Mouse (Mus musculus): ENCODE results near the gene Slc44a1. TPM values are rescaled to one million over a fixed set of nuclear protein-coding genes. Genes with fewer than 3 reads are reported as not detected.

The Slc44a1 gene
- polyA plus RNA-seq, 1 experiment, result 0.07 TPM

GRCm38 (mm10) chr4:53535795-53536194, 95.6 kb downstream of the Slc44a1 start:
- TF ChIP-seq TAL1 (IDR thresholded peaks at IDR 0.05; ENCODE audit: low read length) (no peak), GATA1 (IDR thresholded peaks at IDR 0.05; ENCODE audit: low read length) (no peak)
- no peak overlapping the region for H3K4me3 ChIP-seq (replicated peaks)
- no peaks in the 10 kb centered on the region for H3K4me1 ChIP-seq (ENCODE audit: control insufficient read depth)
- H3K27me3 ChIP-seq (ENCODE audit: control insufficient read depth), result no peaks in the 10 kb centered on the region
- no peaks in the 10 kb centered on the region for H3K36me3 ChIP-seq (ENCODE audit: control insufficient read depth)
- H3K9me3 ChIP-seq (ENCODE audit: control insufficient read depth, low read length), result no peaks in the 10 kb centered on the region

GRCm38 (mm10) chr4:53537101-53537500, 96.9 kb downstream of the Slc44a1 start:
- H3K4me1 ChIP-seq (ENCODE audit: control insufficient read depth), result no peaks in the 10 kb centered on the region
- no peaks in the 10 kb centered on the region for H3K27me3 ChIP-seq (ENCODE audit: control insufficient read depth)
- H3K36me3 ChIP-seq (ENCODE audit: control insufficient read depth), result no peaks in the 10 kb centered on the region
- no peaks in the 10 kb centered on the region for H3K9me3 ChIP-seq (ENCODE audit: control insufficient read depth, low read length)
- no peak overlapping the region for H3K4me3 ChIP-seq (replicated peaks)
- TF ChIP-seq TAL1 (IDR thresholded peaks at IDR 0.05; ENCODE audit: low read length), result no peak
- TF ChIP-seq GATA1 (IDR thresholded peaks at IDR 0.05; ENCODE audit: low read length), result no peak

- no peak for TF ChIP-seq GATA1 (IDR thresholded peaks at IDR 0.05; ENCODE audit: low read length)
- TF ChIP-seq TAL1 (IDR thresholded peaks at IDR 0.05; ENCODE audit: low read length), result no peak
- H3K4me1 ChIP-seq (ENCODE audit: control insufficient read depth), result no peaks in the 10 kb centered on the region
- no peak overlapping the region for H3K4me3 ChIP-seq (replicated peaks)
- no peaks in the 10 kb centered on the region for H3K9me3 ChIP-seq (ENCODE audit: control insufficient read depth, low read length)
- no peaks in the 10 kb centered on the region for H3K27me3 ChIP-seq (ENCODE audit: control insufficient read depth)
- H3K36me3 ChIP-seq (ENCODE audit: control insufficient read depth), result no peaks in the 10 kb centered on the region
Measured at GRCm38 (mm10) chr4:53537539-53537938, 97.3 kb downstream of the Slc44a1 start.

- H3K9me3 ChIP-seq (ENCODE audit: control insufficient read depth, low read length), result no peaks in the 10 kb centered on the region
- H3K4me3 ChIP-seq (replicated peaks), result no peak overlapping the region
- no peaks in the 10 kb centered on the region for H3K4me1 ChIP-seq (ENCODE audit: control insufficient read depth)
- TF ChIP-seq GATA1 (IDR thresholded peaks at IDR 0.05; ENCODE audit: low read length) (no peak), TAL1 (IDR thresholded peaks at IDR 0.05; ENCODE audit: low read length) (no peak)
- H3K27me3 ChIP-seq (ENCODE audit: control insufficient read depth), result no peaks in the 10 kb centered on the region
- no peaks in the 10 kb centered on the region; the same call in 1 of the 2 replicates for H3K36me3 ChIP-seq (ENCODE audit: control insufficient read depth)
Measured at GRCm38 (mm10) chr4:53538600-53538999, 98.4 kb downstream of the Slc44a1 start.

- TF ChIP-seq TAL1 (IDR thresholded peaks at IDR 0.05; ENCODE audit: low read length) (no peak), GATA1 (IDR thresholded peaks at IDR 0.05; ENCODE audit: low read length) (no peak)
- no peaks in the 10 kb centered on the region; the same call in 1 of the 2 replicates for H3K36me3 ChIP-seq (ENCODE audit: control insufficient read depth)
- H3K9me3 ChIP-seq (ENCODE audit: control insufficient read depth, low read length), result no peaks in the 10 kb centered on the region
- H3K4me1 ChIP-seq (ENCODE audit: control insufficient read depth), result no peaks in the 10 kb centered on the region
- H3K27me3 ChIP-seq (ENCODE audit: control insufficient read depth), result no peaks in the 10 kb centered on the region
- H3K4me3 ChIP-seq (replicated peaks), result no peak overlapping the region
Measured at GRCm38 (mm10) chr4:53539929-53540328, 99.7 kb downstream of the Slc44a1 start.

GRCm38 (mm10) chr4:53543421-53543820, 103.2 kb downstream of the Slc44a1 start:
- H3K36me3 ChIP-seq (ENCODE audit: control insufficient read depth), result no peaks in the 10 kb centered on the region; the same call in 1 of the 2 replicates
- TF ChIP-seq TAL1 (IDR thresholded peaks at IDR 0.05; ENCODE audit: low read length) (no peak), GATA1 (IDR thresholded peaks at IDR 0.05; ENCODE audit: low read length) (no peak)
- H3K9me3 ChIP-seq (ENCODE audit: control insufficient read depth, low read length), result no peaks in the 10 kb centered on the region
- H3K27me3 ChIP-seq (ENCODE audit: control insufficient read depth), result no peaks in the 10 kb centered on the region
- no peak overlapping the region for H3K4me3 ChIP-seq (replicated peaks)
- H3K4me1 ChIP-seq (ENCODE audit: control insufficient read depth), result no peaks in the 10 kb centered on the region

- no peaks in the 10 kb centered on the region; the same call in 1 of the 2 replicates for H3K36me3 ChIP-seq (ENCODE audit: control insufficient read depth)
- no peaks in the 10 kb centered on the region for H3K4me1 ChIP-seq (ENCODE audit: control insufficient read depth)
- no peaks in the 10 kb centered on the region for H3K27me3 ChIP-seq (ENCODE audit: control insufficient read depth)
- H3K9me3 ChIP-seq (ENCODE audit: control insufficient read depth, low read length), result no peaks in the 10 kb centered on the region
- no peak overlapping the region for H3K4me3 ChIP-seq (replicated peaks)
- TF ChIP-seq GATA1 (IDR thresholded peaks at IDR 0.05; ENCODE audit: low read length) (no peak), TAL1 (IDR thresholded peaks at IDR 0.05; ENCODE audit: low read length) (no peak)
Measured at GRCm38 (mm10) chr4:53544889-53545288, 104.7 kb downstream of the Slc44a1 start.

- no peak for TF ChIP-seq GATA1 (IDR thresholded peaks at IDR 0.05; ENCODE audit: low read length)
- no peak for TF ChIP-seq TAL1 (IDR thresholded peaks at IDR 0.05; ENCODE audit: low read length)
- Histone ChIP-seq H3K36me3 (ENCODE audit: control insufficient read depth) (no peaks in the 10 kb centered on the region; the same call in 1 of the 2 replicates), H3K4me1 (ENCODE audit: control insufficient read depth) (no peaks in the 10 kb centered on the region), H3K27me3 (ENCODE audit: control insufficient read depth) (no peaks in the 10 kb centered on the region), H3K9me3 (ENCODE audit: control insufficient read depth, low read length) (no peaks in the 10 kb centered on the region), H3K4me3 (replicated peaks) (no peak overlapping the region)
Measured at GRCm38 (mm10) chr4:53547381-53547780, 107.2 kb downstream of the Slc44a1 start.

GRCm38 (mm10) chr4:53549375-53549774, 109.2 kb downstream of the Slc44a1 start:
- Histone ChIP-seq H3K4me1 (ENCODE audit: control insufficient read depth) (no peaks in the 10 kb centered on the region), H3K27me3 (ENCODE audit: control insufficient read depth) (no peaks in the 10 kb centered on the region), H3K4me3 (replicated peaks) (no peak overlapping the region), H3K9me3 (ENCODE audit: control insufficient read depth, low read length) (no peaks in the 10 kb centered on the region), H3K36me3 (ENCODE audit: control insufficient read depth) (peaks cover 2% of the 10 kb centered on the region; the same call in 1 of the 2 replicates)
- TF ChIP-seq GATA1 (IDR thresholded peaks at IDR 0.05; ENCODE audit: low read length) (no peak), TAL1 (IDR thresholded peaks at IDR 0.05; ENCODE audit: low read length) (no peak)

- no peaks in the 10 kb centered on the region for H3K9me3 ChIP-seq (ENCODE audit: control insufficient read depth, low read length)
- no peaks in the 10 kb centered on the region for H3K27me3 ChIP-seq (ENCODE audit: control insufficient read depth)
- H3K36me3 ChIP-seq (ENCODE audit: control insufficient read depth), result peaks cover 3% of the 10 kb centered on the region; the same call in 1 of the 2 replicates
- no peak overlapping the region for H3K4me3 ChIP-seq (replicated peaks)
- H3K4me1 ChIP-seq (ENCODE audit: control insufficient read depth), result no peaks in the 10 kb centered on the region
- TF ChIP-seq GATA1 (IDR thresholded peaks at IDR 0.05; ENCODE audit: low read length) (no peak), TAL1 (IDR thresholded peaks at IDR 0.05; ENCODE audit: low read length) (no peak)
Measured at GRCm38 (mm10) chr4:53564618-53565017, 124.4 kb downstream of the Slc44a1 start.
